Mouse (Mus musculus) CH12.LX (cell line): ENCODE data around the gene Rpl7l1. TPM values are rescaled to one million over a fixed set of nuclear protein-coding genes. Genes with fewer than 3 reads are reported as not detected.

ENCODE experiments used
- DNase-seq: peaks from one replicate; pipeline ENCODE4 v3.0.0-alpha.2; 2013; ENCODE audit errors: extremely low read depth
- H3K27ac ChIP-seq: 2 replicates; pipeline ENCODE4 v1.5.1; 2012; ENCODE audit warnings: low read depth, mild to moderate bottlenecking, control low read depth, moderate library complexity; ENCODE audit not compliant: insufficient read depth
- H3K27me3 ChIP-seq: replicated peaks from 2 replicates; pipeline ENCODE3; 2012; ENCODE audit warnings: inconsistent platforms
- H3K36me3 ChIP-seq, 2 experiments: replicated peaks in 1 of 2; 2 replicates each; pipeline versions ENCODE3 to v1.6.1; 2012; ENCODE audit warnings: inconsistent platforms in 1 of 2, low read length in 1 of 2, mild to moderate bottlenecking in 1 of 2, mixed read lengths in 1 of 2, moderate library complexity in 1 of 2; ENCODE audit not compliant: control insufficient read depth in 1 of 2, insufficient read depth in 1 of 2
- H3K4me1 ChIP-seq, 2 experiments: 2 replicates each; pipeline ENCODE4 v1.6.1; 2012; ENCODE audit warnings: inconsistent platforms in 1 of 2, moderate library complexity in 1 of 2; ENCODE audit not compliant: insufficient read depth in 2 of 2, control insufficient read depth in 1 of 2
- H3K4me2 ChIP-seq: 2 replicates; pipeline ENCODE4 v1.6.1; 2012; ENCODE audit warnings: low read depth, mild to moderate bottlenecking, control low read depth; ENCODE audit not compliant: poor library complexity, insufficient read depth, severe bottlenecking
- H3K4me3 ChIP-seq, 3 experiments: fragments of 150-350 bp in 1 of 3; sonication (generic) in 1 of 3; replicated peaks in 1 of 3; 2 replicates each; pipeline versions ENCODE3 to v1.5.1; 2011 to 2012; ENCODE audit warnings: low read depth in 2 of 3, low read length in 2 of 3, mild to moderate bottlenecking in 2 of 3, moderate library complexity in 2 of 3, control low read depth in 1 of 3, improper control_type of control experiment in 1 of 3, inconsistent platforms in 1 of 3, mixed read lengths in 1 of 3; ENCODE audit not compliant: poor library complexity in 1 of 3
- H3K79me2 ChIP-seq: replicated peaks from 2 replicates; pipeline ENCODE4 v1.6.1; 2012; ENCODE audit warnings: mild to moderate bottlenecking, moderate library complexity; ENCODE audit not compliant: control insufficient read depth, poor library complexity, insufficient read depth, severe bottlenecking; ENCODE audit errors: extremely low read depth
- H3K9ac ChIP-seq: 2 replicates; pipeline ENCODE4 v1.6.1; 2012; ENCODE audit warnings: low read depth, mild to moderate bottlenecking, control low read depth, moderate library complexity; ENCODE audit not compliant: insufficient read depth
- H3K9me3 ChIP-seq: replicated peaks from 2 replicates; pipeline ENCODE3; 2012; ENCODE audit warnings: low read length, inconsistent platforms, mixed read lengths
- CHD1 ChIP-seq: IDR thresholded peaks from 2 replicates; pipeline ENCODE4 v1.6.1; 2012; ENCODE audit warnings: low read depth, low read length, improper control_type of control experiment, inconsistent platforms
- CHD2 ChIP-seq: IDR thresholded peaks from 2 replicates; pipeline ENCODE4 v1.6.1; 2011; ENCODE audit warnings: low read length, improper control_type of control experiment
- CTCF ChIP-seq, 2 experiments: IDR thresholded peaks in 1 of 2; conservative IDR thresholded peaks in 1 of 2; 2 replicates each; pipeline ENCODE4 v1.5.1; 2011 to 2012; ENCODE audit warnings: low read depth in 2 of 2, low read length in 2 of 2, improper control_type of control experiment in 1 of 2, inconsistent platforms in 1 of 2, mild to moderate bottlenecking in 1 of 2, moderate library complexity in 1 of 2
- E2F4 ChIP-seq: IDR thresholded peaks from 2 replicates; pipeline ENCODE4 v1.6.1; 2011; ENCODE audit warnings: low read depth, low read length, improper control_type of control experiment; ENCODE audit not compliant: insufficient replicate concordance
- ELF1 ChIP-seq: IDR thresholded peaks from 2 replicates; pipeline ENCODE4 v1.6.1; 2014; ENCODE audit warnings: low read depth, mild to moderate bottlenecking, inconsistent platforms, low read length, improper control_type of control experiment
- EP300 ChIP-seq: IDR thresholded peaks from 2 replicates; pipeline ENCODE4 v1.6.1; 2011; ENCODE audit warnings: low read length, improper control_type of control experiment
- ETS1 ChIP-seq: conservative IDR thresholded peaks from 2 replicates; pipeline ENCODE4 v1.6.1; 2012; ENCODE audit warnings: low read depth, mild to moderate bottlenecking, inconsistent platforms, low read length, improper control_type of control experiment, moderate library complexity
- HCFC1 ChIP-seq: IDR thresholded peaks from 2 replicates; pipeline ENCODE4 v1.6.1; 2012; ENCODE audit warnings: low read depth, mild to moderate bottlenecking, inconsistent platforms, low read length, improper control_type of control experiment
- IRF4 ChIP-seq: IDR thresholded peaks from 2 replicates; pipeline ENCODE4 v1.6.1; 2014; ENCODE audit warnings: low read depth, mild to moderate bottlenecking, inconsistent platforms, low read length, improper control_type of control experiment
- JUN ChIP-seq: IDR thresholded peaks from 2 replicates; pipeline ENCODE4 v1.6.1; 2011; ENCODE audit warnings: low read depth, mild to moderate bottlenecking, low read length, improper control_type of control experiment, moderate library complexity; ENCODE audit not compliant: insufficient read depth
- JUND ChIP-seq: conservative IDR thresholded peaks from 2 replicates; pipeline ENCODE4 v1.6.1; 2011; ENCODE audit warnings: low read depth, low read length, improper control_type of control experiment
- KAT2A ChIP-seq: IDR thresholded peaks from 2 replicates; pipeline ENCODE4 v1.6.1; 2012; ENCODE audit warnings: low read length, improper control_type of control experiment, inconsistent platforms; ENCODE audit not compliant: insufficient replicate concordance
- MAFK ChIP-seq: IDR thresholded peaks from 2 replicates; pipeline ENCODE4 v1.6.1; 2011; ENCODE audit warnings: low read length, improper control_type of control experiment; ENCODE audit not compliant: insufficient replicate concordance
- MAX ChIP-seq: IDR thresholded peaks from 2 replicates; pipeline ENCODE4 v1.6.1; 2011; ENCODE audit warnings: low read length, improper control_type of control experiment
- MAZ ChIP-seq: IDR thresholded peaks from 2 replicates; pipeline ENCODE4 v1.6.1; 2012; ENCODE audit warnings: low read depth, mild to moderate bottlenecking, inconsistent platforms, low read length, improper control_type of control experiment, moderate library complexity
- MEF2A ChIP-seq: IDR thresholded peaks from 2 replicates; pipeline ENCODE4 v1.6.1; 2014; ENCODE audit warnings: low read depth, mild to moderate bottlenecking, inconsistent platforms, low read length, improper control_type of control experiment, borderline replicate concordance
- MXI1 ChIP-seq: IDR thresholded peaks from 2 replicates; pipeline ENCODE4 v1.6.1; 2011; ENCODE audit warnings: mild to moderate bottlenecking, low read depth, low read length, improper control_type of control experiment
- MYC ChIP-seq: IDR thresholded peaks from 2 replicates; pipeline ENCODE4 v1.6.1; 2011; ENCODE audit warnings: low read depth, mild to moderate bottlenecking, improper control_type of control experiment, low read length
- NELFE ChIP-seq: IDR thresholded peaks from 2 replicates; pipeline ENCODE4 v1.6.1; 2011; ENCODE audit warnings: low read depth, low read length, improper control_type of control experiment
- NRF1 ChIP-seq: IDR thresholded peaks from 2 replicates; pipeline ENCODE4 v1.6.1; 2014; ENCODE audit warnings: low read depth, mild to moderate bottlenecking, inconsistent platforms, low read length, improper control_type of control experiment, moderate library complexity
- PAX5 ChIP-seq: IDR thresholded peaks from 2 replicates; pipeline ENCODE4 v1.6.1; 2012; ENCODE audit warnings: low read length, inconsistent platforms, mixed read lengths
- POLR2A ChIP-seq: IDR thresholded peaks from 2 replicates; pipeline ENCODE4 v1.6.1; 2011; ENCODE audit warnings: low read depth, mild to moderate bottlenecking, improper control_type of control experiment, low read length
- POLR2AphosphoS2 ChIP-seq: IDR thresholded peaks from 2 replicates; pipeline ENCODE4 v1.6.1; 2011; ENCODE audit warnings: low read depth, low read length, improper control_type of control experiment
- RAD21 ChIP-seq: IDR thresholded peaks from 2 replicates; pipeline ENCODE4 v1.6.1; 2011; ENCODE audit warnings: low read depth, mild to moderate bottlenecking, low read length, improper control_type of control experiment, moderate library complexity
- RCOR1 ChIP-seq: conservative IDR thresholded peaks from 2 replicates; pipeline ENCODE4 v1.6.1; 2012; ENCODE audit warnings: low read depth, mild to moderate bottlenecking, inconsistent platforms, low read length, improper control_type of control experiment
- SIN3A ChIP-seq: IDR thresholded peaks from 2 replicates; pipeline ENCODE4 v1.6.1; 2012; ENCODE audit warnings: low read length, improper control_type of control experiment, inconsistent platforms
- SMC3 ChIP-seq: IDR thresholded peaks from 2 replicates; pipeline ENCODE4 v1.6.1; 2011; ENCODE audit warnings: low read depth, low read length, improper control_type of control experiment
- TBP ChIP-seq: conservative IDR thresholded peaks from 2 replicates; pipeline ENCODE4 v1.6.1; 2011; ENCODE audit warnings: low read depth, low read length, improper control_type of control experiment
- TCF12 ChIP-seq: IDR thresholded peaks from 2 replicates; pipeline ENCODE4 v1.6.1; 2014; ENCODE audit warnings: low read depth, mild to moderate bottlenecking, inconsistent platforms, low read length, improper control_type of control experiment
- UBTF ChIP-seq: IDR thresholded peaks from 2 replicates; pipeline ENCODE4 v1.6.1; 2012; ENCODE audit warnings: low read depth, mild to moderate bottlenecking, inconsistent platforms, low read length, improper control_type of control experiment, moderate library complexity
- USF1 ChIP-seq: IDR thresholded peaks from 2 replicates; pipeline ENCODE4 v1.6.1; 2014; ENCODE audit warnings: low read depth, mild to moderate bottlenecking, inconsistent platforms, low read length, improper control_type of control experiment
- USF2 ChIP-seq: conservative IDR thresholded peaks from 2 replicates; pipeline ENCODE4 v1.6.1; 2011; ENCODE audit warnings: low read depth, low read length, improper control_type of control experiment
- ZC3H11A ChIP-seq: IDR thresholded peaks from 2 replicates; pipeline ENCODE4 v1.6.1; 2012; ENCODE audit warnings: low read depth, mild to moderate bottlenecking, inconsistent platforms, low read length, improper control_type of control experiment
- ZKSCAN1 ChIP-seq: IDR thresholded peaks from 2 replicates; pipeline ENCODE4 v1.6.1; 2012; ENCODE audit warnings: low read depth, inconsistent platforms, low read length, improper control_type of control experiment, borderline replicate concordance
- ZMIZ1 ChIP-seq: IDR thresholded peaks from 2 replicates; pipeline ENCODE4 v1.6.1; 2012; ENCODE audit warnings: low read depth, mild to moderate bottlenecking, inconsistent platforms, low read length, improper control_type of control experiment
- ZNF384 ChIP-seq: IDR thresholded peaks from 2 replicates; pipeline ENCODE4 v1.6.1; 2012; ENCODE audit warnings: low read depth, low read length, improper control_type of control experiment, inconsistent platforms
- dilution Hi-C: fragments of 300-500 bp; cut with MboI; formaldehyde crosslinking; loops from 2 replicates; pipeline ENCODE4 v1.14.3; 2020; ENCODE audit warnings: low sequenced_read_pairs; ENCODE audit not compliant: extremely low pct_unique_long_range_greater_than_20kb, extremely low pct_ligation_motif_present
- in situ Hi-C: fragments of 300-500 bp; cut with MboI; formaldehyde crosslinking; loops from 3 replicates; pipeline ENCODE4 v1.14.3; 2019; ENCODE audit warnings: low sequenced_read_pairs, low pct_ligation_motif_present, low pct_unique_long_range_greater_than_20kb, mixed read lengths
- polyA plus RNA-seq: library from polyadenylated mRNA; unstranded; fragments of >175 nt; gene quantifications from 2 replicates; pipeline ENCODE4 v1.2.1, GENCODE M21; 2012; ENCODE audit warnings: low read depth; ENCODE audit not compliant: insufficient read length
- total RNA-seq, 2 experiments: library from RNA; depleted of rRNA; stranded (reverse); fragments of 300-350 nt in 1 of 2; fragments of >200 nt in 1 of 2; gene quantifications; 2 replicates each; pipeline ENCODE4 v1.2.3; 2012 to 2014

Gene Rpl7l1
- total RNA-seq (2012; rRNA removed) (160 and 202 TPM in 2 replicates), total RNA-seq (2014; rRNA removed) (261 and 301 TPM in 2 replicates), polyA plus RNA-seq (296 and 383 TPM in 2 replicates)

DNA sequence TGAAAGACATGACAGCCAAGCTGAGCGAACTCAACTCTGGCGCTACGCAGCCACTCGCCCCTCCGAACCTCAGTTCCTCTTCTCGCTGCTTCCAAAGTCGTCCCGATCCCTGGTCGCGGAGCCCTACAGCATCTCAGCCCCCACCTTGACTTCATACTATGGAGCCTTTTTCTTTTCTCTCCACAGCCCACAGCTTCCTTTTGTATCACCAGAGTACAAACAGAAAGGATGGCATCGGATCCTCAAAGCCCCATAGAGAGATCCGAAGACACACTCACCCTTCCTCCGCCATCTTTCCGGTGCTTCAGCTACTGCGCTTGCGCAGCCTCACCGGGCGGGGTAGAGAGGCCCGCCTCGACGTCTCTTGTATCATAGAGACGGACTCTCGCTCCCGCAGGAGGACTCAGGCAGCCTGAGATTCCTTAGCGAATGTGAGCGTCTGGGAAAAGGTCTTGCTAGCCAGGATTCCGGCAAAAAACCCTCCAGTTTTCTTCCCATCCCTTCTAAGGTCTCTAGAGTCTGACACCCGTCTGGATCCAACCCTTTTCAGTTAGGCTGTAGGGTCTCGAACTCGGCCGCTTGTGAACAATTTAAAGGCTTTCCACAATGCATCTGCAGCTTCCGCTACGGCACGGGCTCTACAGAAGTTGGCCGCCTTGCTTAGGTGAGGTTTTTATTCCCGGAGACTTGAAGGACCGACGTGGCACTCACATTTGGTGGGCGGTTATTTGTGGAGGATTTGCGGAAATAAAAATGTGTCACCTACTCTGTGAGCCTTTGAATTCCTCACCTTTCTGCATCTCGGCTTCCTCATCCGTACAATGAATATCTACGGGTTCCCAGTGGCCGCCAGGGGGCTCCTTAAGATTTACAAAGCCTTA, at the start of gene Rpl7l1:
Rpl7l1 (minus strand) TSS at position 332 of the 881 bp plus-strand sequence.
- in situ Hi-C loops, result loop anchor here (10.0 kb wide), 1 partner anchor 102 kb away; no protein-coding TSS in a partner anchor
- Histone ChIP-seq H3K27ac (peak within 1 kb of the TSS; percentile 70), H3K4me1 (peaks cover 10 to 30% of the 10 kb centered on the region in 2 experiments), H3K27me3 (no peaks in the 10 kb centered on the region), H3K4me2 (peak within 1 kb of the TSS; percentile 83; the same call in 1 of the 2 replicates), H3K9me3 (no peaks in the 10 kb centered on the region), H3K79me2 (peaks cover 40% of the 10 kb centered on the region), H3K36me3 (peaks cover 31% of the 10 kb centered on the region in 2 experiments), H3K4me3 (peak within 1 kb of the TSS; percentile 65 to 88 (median 84)), H3K9ac (peak within 1 kb of the TSS; percentile 99)
- peak; percentile 95 for DNase-seq
- dilution Hi-C loops, result no loop called here
- TF ChIP-seq MAZ, result peak; percentile 87; the same call in 1 of the 2 replicates
- peak; percentile 96 for TF ChIP-seq NELFE
- peak; percentile 46; the same call in 1 of the 2 replicates for TF ChIP-seq ZNF384
- TF ChIP-seq MEF2A, result peak; percentile 53
- TF ChIP-seq JUN, result no peak; the same call in 1 of the 2 replicates
- peak; percentile 94 for TF ChIP-seq SIN3A
- TF ChIP-seq PAX5, result no peak
- peak; percentile 99 for TF ChIP-seq TCF12
- peak; percentile 74; the same call in 1 of the 2 replicates for TF ChIP-seq ELF1
- TF ChIP-seq CHD1, result 0 out of 2 replicates have a peak, but pooled peaks have one; percentile 75
- TF ChIP-seq TBP, result peak; percentile 97
- TF ChIP-seq NRF1, result peak; percentile 89
- TF ChIP-seq CTCF (conservative IDR thresholded peaks at IDR 0.05 in 1 of 2, IDR thresholded peaks at IDR 0.05 in 1 of 2; ENCODE audit: low read depth in 2 of 2, low read length in 2 of 2), result peak; percentile 68 to 91
- TF ChIP-seq POLR2AphosphoS2, result peak; percentile 54; the same call in 1 of the 2 replicates
- TF ChIP-seq ETS1, result 0 out of 2 replicates have a peak, but pooled peaks have one; percentile 25
- TF ChIP-seq ZKSCAN1, result no peak
- peak; percentile 91 for TF ChIP-seq SMC3
- TF ChIP-seq E2F4, result peak; percentile 61; the same call in 1 of the 2 replicates
- TF ChIP-seq MAFK, result 0 out of 2 replicates have a peak, but pooled peaks have one; percentile 31
- TF ChIP-seq MXI1, result peak; percentile 83; the same call in 1 of the 2 replicates
- no peak for TF ChIP-seq USF1
- TF ChIP-seq MYC, result peak; percentile 97
- TF ChIP-seq RAD21, result peak; percentile 80
- TF ChIP-seq CHD2, result peak; percentile 40; the same call in 1 of the 2 replicates
- TF ChIP-seq KAT2A, result peak; percentile 68; the same call in 1 of the 2 replicates
- peak; percentile 98 for TF ChIP-seq POLR2A
- TF ChIP-seq ZC3H11A, result peak; percentile 46; the same call in 1 of the 2 replicates
- TF ChIP-seq IRF4, result peak; percentile 59; the same call in 1 of the 2 replicates
- peak; percentile 67 for TF ChIP-seq RCOR1
- TF ChIP-seq JUND, result peak; percentile 70
- TF ChIP-seq UBTF, result 0 out of 2 replicates have a peak, but pooled peaks have one; percentile 57
- no peak for TF ChIP-seq USF2
- peak; percentile 87 for TF ChIP-seq HCFC1
- TF ChIP-seq ZMIZ1, result peak; percentile 90; the same call in 1 of the 2 replicates
- TF ChIP-seq MAX, result peak; percentile 71
- peak; percentile 52 for TF ChIP-seq EP300
